Mouse (Mus musculus) MEL (cell line): ENCODE measurements at regions not wholly inside any gene's neighbourhood (a gene's known extent, or its start where the extent isn't known, plus 50 kb on each side); places are given as distances from the start of the nearest gene placed in this dataset.

Source experiments
- CTCF ChIP-seq, 3 experiments: IDR thresholded peaks in 2 of 3; conservative IDR thresholded peaks in 1 of 3; 2 replicates each; pipeline ENCODE4 v1.5.1; 2011 to 2012; ENCODE audit warnings: low read length in 3 of 3, low read depth in 2 of 3, mild to moderate bottlenecking in 2 of 3, improper control_type of control experiment in 1 of 3, inconsistent platforms in 1 of 3, mixed read lengths in 1 of 3, moderate library complexity in 1 of 3; ENCODE audit not compliant: control insufficient read depth in 1 of 3, insufficient read depth in 1 of 3, poor library complexity in 1 of 3, severe bottlenecking in 1 of 3
- GABPA ChIP-seq: IDR thresholded peaks from 2 replicates; pipeline ENCODE4 v1.6.1; 2012; ENCODE audit warnings: low read depth, mild to moderate bottlenecking, inconsistent platforms, low read length, improper control_type of control experiment, moderate library complexity
- GATA1 ChIP-seq: IDR thresholded peaks from 2 replicates; pipeline ENCODE4 v1.6.1; 2011; ENCODE audit warnings: low read depth, low read length, improper control_type of control experiment
- JUND ChIP-seq: IDR thresholded peaks from 2 replicates; pipeline ENCODE4 v1.6.1; 2011; ENCODE audit warnings: low read depth, mild to moderate bottlenecking, improper control_type of control experiment, low read length
- MAFK ChIP-seq: IDR thresholded peaks from 2 replicates; pipeline ENCODE4 v1.6.1; 2011; ENCODE audit warnings: low read depth, mild to moderate bottlenecking, low read length, improper control_type of control experiment, borderline replicate concordance
- POLR2A ChIP-seq, 2 experiments: IDR thresholded peaks; 2 replicates each; pipeline ENCODE4 v1.6.1; 2011 to 2012; ENCODE audit warnings: low read length in 2 of 2, mild to moderate bottlenecking in 2 of 2, control low read depth in 1 of 2, improper control_type of control experiment in 1 of 2, low read depth in 1 of 2, moderate library complexity in 1 of 2; ENCODE audit not compliant: control insufficient read depth in 1 of 2, insufficient read depth in 1 of 2, poor library complexity in 1 of 2
- RAD21 ChIP-seq: IDR thresholded peaks from 2 replicates; pipeline ENCODE4 v1.6.1; 2011; ENCODE audit warnings: mild to moderate bottlenecking, low read depth, low read length, improper control_type of control experiment
- SMC3 ChIP-seq: IDR thresholded peaks from 2 replicates; pipeline ENCODE4 v1.6.1; 2011; ENCODE audit warnings: low read depth, low read length, improper control_type of control experiment
- TBP ChIP-seq: IDR thresholded peaks from 2 replicates; pipeline ENCODE4 v1.8.0; 2011; ENCODE audit warnings: low read depth, low read length, improper control_type of control experiment
- TCF12 ChIP-seq: IDR thresholded peaks from 2 replicates; pipeline ENCODE4 v1.6.1; 2014; ENCODE audit warnings: low read depth, mild to moderate bottlenecking, inconsistent platforms, low read length, improper control_type of control experiment, moderate library complexity
- ZC3H11A ChIP-seq: IDR thresholded peaks from 2 replicates; pipeline ENCODE4 v1.6.1; 2012; ENCODE audit warnings: low read depth, mild to moderate bottlenecking, inconsistent platforms, low read length, improper control_type of control experiment

GRCm38 (mm10) chr7:129693635-129694034, 102.0 kb downstream of the Wdr11 start:
- TF ChIP-seq JUND, result no peak
- TF ChIP-seq SMC3, result no peak
- TF ChIP-seq POLR2A (IDR thresholded peaks at IDR 0.05; ENCODE audit: control insufficient read depth in 1 of 2, insufficient read depth in 1 of 2, low read depth in 1 of 2, low read length in 2 of 2, poor library complexity in 1 of 2), result no peak
- no peak for TF ChIP-seq TCF12
- TF ChIP-seq GATA1, result no peak
- no peak for TF ChIP-seq ZC3H11A
- TF ChIP-seq GABPA, result no peak
- TF ChIP-seq TBP, result no peak
- TF ChIP-seq MAFK, result no peak
- TF ChIP-seq CTCF (IDR thresholded peaks at IDR 0.05 in 2 of 3, conservative IDR thresholded peaks at IDR 0.05 in 1 of 3; ENCODE audit: control insufficient read depth in 1 of 3, insufficient read depth in 1 of 3, low read depth in 2 of 3, low read length in 3 of 3, poor library complexity in 1 of 3, severe bottlenecking in 1 of 3), result no peak
- no peak for TF ChIP-seq RAD21
